Mouse (Mus musculus): ENCODE data around the gene Fermt3. TPM values are rescaled to one million over a fixed set of nuclear protein-coding genes. Genes with fewer than 3 reads are reported as not detected.
A peak's percentile ranks its signal among the peaks of the same experiment; 100 is the strongest.

Fermt3 gene
- polyA plus RNA-seq, 1 experiment from 2014 or later = 106 TPM

DNA sequence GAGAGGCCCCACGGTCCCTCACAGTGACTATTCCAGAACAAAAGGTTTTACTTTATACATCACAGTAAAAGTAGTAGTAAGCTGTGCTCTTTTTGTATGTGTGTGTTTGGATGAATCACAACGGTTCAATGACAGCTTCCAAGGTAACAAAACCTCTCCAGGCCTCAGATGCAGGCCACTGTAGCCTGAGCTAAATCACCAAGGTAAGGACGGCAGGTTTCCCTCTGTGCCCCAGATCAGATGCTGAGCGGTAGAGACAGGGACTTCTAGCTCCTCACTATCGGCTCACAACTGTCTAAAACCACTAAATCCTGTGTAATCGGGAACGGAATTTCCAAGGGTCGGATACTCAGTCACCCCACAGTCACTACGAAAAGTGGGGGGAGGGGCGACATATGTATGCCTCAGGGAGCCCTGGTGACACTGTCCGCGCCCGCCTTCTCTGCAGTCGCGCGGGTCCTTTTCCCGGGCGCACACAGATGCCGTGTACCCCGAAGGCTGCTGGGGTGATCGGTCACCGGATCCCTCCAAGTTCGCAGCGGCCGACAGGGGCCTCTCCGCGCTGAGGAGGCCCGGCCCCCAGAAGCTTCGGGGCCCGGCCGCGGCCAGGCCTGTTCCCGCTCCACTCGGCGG is 19.9 kb upstream of the Fermt3 start:
- H3K4me1 ChIP-seq (replicated peaks) = peaks cover 35% of the 10 kb centered on the region
- WGBS (ENCODE audit: insufficient replicate concordance) = 1% methylated on average over 35 of the region's 35 CpGs

DNA sequence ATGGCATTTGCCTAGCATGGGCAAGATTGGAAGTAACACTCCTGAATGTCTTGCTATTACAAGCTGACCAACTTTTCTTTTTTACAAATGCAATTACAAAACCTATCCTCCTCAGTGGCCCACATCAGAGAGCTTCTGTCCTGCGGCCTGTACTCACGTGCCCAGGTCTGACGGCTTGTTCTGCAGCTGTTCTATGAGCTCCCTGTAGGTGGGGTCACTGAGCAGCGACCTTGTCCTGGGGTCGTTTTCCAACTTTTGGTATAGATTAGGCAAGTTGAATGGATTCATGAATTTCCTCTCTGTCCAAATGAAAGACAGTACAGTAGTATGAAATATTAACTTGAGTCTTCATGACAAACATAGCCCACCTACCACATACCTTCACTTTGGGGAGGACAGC is 14.7 kb upstream of the Fermt3 start:
- Histone ChIP-seq H3K4me1 (replicated peaks) (peaks cover 24% of the 10 kb centered on the region), H3K27ac (no peak overlapping the region), H3K4me2 (no peak overlapping the region), H3K36me3 (peaks cover 85% of the 10 kb centered on the region), H3K27me3 (no peaks in the 10 kb centered on the region), H3K9me3 (replicated peaks) (no peaks in the 10 kb centered on the region), H3K4me3 (replicated peaks) (no peak overlapping the region), H3K9ac (no peak overlapping the region)
- ATAC-seq (ENCODE audit: low read depth) (no peak), DNase-seq (no peak)
- 83% methylated on average over 5 of the region's 5 CpGs for WGBS (ENCODE audit: insufficient replicate concordance)

More for the DNA sequence above, 19.9 kb upstream of the Fermt3 start:
- peak overlapping the region; percentile 92 for H3K27ac ChIP-seq
- DNase-seq = peak; percentile 55
- peak overlapping the region; percentile 99 for H3K9ac ChIP-seq
- peak overlapping the region; percentile 99 for H3K4me3 ChIP-seq (replicated peaks)
- ATAC-seq (ENCODE audit: low read depth) = peak; percentile 0
- peak overlapping the region; percentile 92 for H3K4me2 ChIP-seq
- no peaks in the 10 kb centered on the region for H3K27me3 ChIP-seq
- H3K36me3 ChIP-seq = peaks cover 35% of the 10 kb centered on the region
- H3K9me3 ChIP-seq (replicated peaks) = no peaks in the 10 kb centered on the region

GRCm38 (mm10) chr19:7029531-7029930 is 10.3 kb upstream of the Fermt3 start:
- H3K9ac ChIP-seq = no peak overlapping the region
- DNase-seq (no peak), ATAC-seq (ENCODE audit: low read depth) (no peak)
- peaks cover 99% of the 10 kb centered on the region for H3K36me3 ChIP-seq
- no peak overlapping the region for H3K4me3 ChIP-seq (replicated peaks)
- H3K4me2 ChIP-seq = no peak overlapping the region
- no peaks in the 10 kb centered on the region for H3K9me3 ChIP-seq (replicated peaks)
- H3K27ac ChIP-seq = no peak overlapping the region; the same call in 1 of the 2 replicates
- no peaks in the 10 kb centered on the region for H3K27me3 ChIP-seq
- no peaks in the 10 kb centered on the region for H3K4me1 ChIP-seq (replicated peaks)
- WGBS (ENCODE audit: insufficient replicate concordance) = 89% methylated on average over 5 of the region's 5 CpGs

- Histone ChIP-seq H3K4me1 (replicated peaks) (peaks cover 53% of the 10 kb centered on the region), H3K36me3 (peaks cover 76% of the 10 kb centered on the region), H3K4me3 (replicated peaks) (peak overlapping the region; percentile 74), H3K9ac (peak overlapping the region; percentile 92), H3K9me3 (replicated peaks) (no peaks in the 10 kb centered on the region), H3K4me2 (peak overlapping the region; percentile 89), H3K27ac (peak overlapping the region; percentile 98), H3K27me3 (no peaks in the 10 kb centered on the region)
- 19% methylated on average over 3 of the region's 3 CpGs for WGBS (ENCODE audit: insufficient replicate concordance)
- no peak for ATAC-seq (ENCODE audit: low read depth)
- DNase-seq = peak; percentile 54
Observed at GRCm38 (mm10) chr19:7020224-7020641, 964 bp upstream of the Fermt3 start.

- H3K36me3 ChIP-seq = peaks cover 73% of the 10 kb centered on the region
- peak; percentile 12 for ATAC-seq (ENCODE audit: low read depth)
Observed at GRCm38 (mm10) chr19:7018546-7018945, 723 bp downstream of the Fermt3 start.

DNA sequence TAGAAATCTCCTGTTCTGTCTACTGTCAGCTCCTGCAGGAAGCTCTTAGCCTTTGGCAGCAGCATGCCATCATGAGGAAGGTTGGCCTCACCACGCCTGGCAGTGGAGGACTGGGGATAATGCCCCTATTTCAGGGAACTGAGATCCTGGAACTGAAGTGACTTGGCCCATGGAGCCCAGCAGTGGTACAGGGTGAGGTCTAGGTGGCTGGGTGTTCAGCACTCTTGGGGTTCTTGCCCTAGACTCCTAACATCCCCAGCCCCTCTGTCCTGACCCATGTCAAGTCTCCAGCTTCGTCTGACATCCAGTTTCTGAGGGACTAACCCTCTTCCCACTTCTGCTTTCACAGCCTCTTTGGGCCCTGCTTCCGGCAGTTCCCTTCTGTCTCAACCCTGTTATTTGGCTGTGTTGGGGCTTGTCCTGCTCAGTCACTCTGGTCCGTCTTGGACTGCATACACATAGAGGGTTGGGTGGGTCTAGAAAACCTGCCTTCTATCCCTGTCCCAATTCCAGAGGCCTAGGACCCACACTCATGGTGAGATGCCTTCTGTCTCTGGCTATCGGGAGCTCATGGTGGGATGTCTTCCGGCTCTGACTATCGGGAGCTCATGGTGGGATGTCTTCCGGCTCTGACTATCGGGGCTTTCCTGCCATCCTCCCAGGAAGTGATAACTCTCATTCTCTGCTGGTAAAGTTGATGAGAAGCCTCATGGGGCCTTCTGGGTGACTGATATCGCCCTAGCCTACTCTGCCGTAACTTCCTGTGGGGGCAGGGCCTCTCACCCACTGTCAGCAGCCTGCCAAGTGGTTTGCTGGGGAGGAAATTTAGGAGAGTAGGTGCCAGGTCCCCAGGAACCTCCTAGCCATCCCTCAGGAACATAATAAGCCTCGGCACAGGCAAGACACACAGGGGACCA is 1.5 kb downstream of the Fermt3 start:
- Histone ChIP-seq H3K4me3 (replicated peaks) (peak overlapping the region; percentile 74), H3K4me1 (replicated peaks) (peaks cover 60% of the 10 kb centered on the region), H3K27ac (peak overlapping the region; percentile 98), H3K4me2 (peak overlapping the region; percentile 89), H3K9ac (peak overlapping the region; percentile 92), H3K9me3 (replicated peaks) (no peaks in the 10 kb centered on the region), H3K27me3 (no peaks in the 10 kb centered on the region), H3K36me3 (peaks cover 73% of the 10 kb centered on the region)
- ATAC-seq (ENCODE audit: low read depth) (peak; percentile 88), DNase-seq (peak; percentile 79)
- WGBS (ENCODE audit: insufficient replicate concordance) = 16% methylated on average over 12 of the region's 12 CpGs

More at GRCm38 (mm10) chr19:7018546-7018945, 723 bp downstream of the Fermt3 start:
- Histone ChIP-seq H3K27me3 (no peaks in the 10 kb centered on the region), H3K4me2 (peak overlapping the region; percentile 89), H3K9me3 (replicated peaks) (no peaks in the 10 kb centered on the region), H3K4me3 (replicated peaks) (peak overlapping the region; percentile 74), H3K27ac (peak overlapping the region; percentile 98), H3K9ac (peak overlapping the region; percentile 92), H3K4me1 (replicated peaks) (peaks cover 53% of the 10 kb centered on the region)
- WGBS (ENCODE audit: insufficient replicate concordance) = 21% methylated on average over 11 of the region's 11 CpGs
- no peak for DNase-seq

GRCm38 (mm10) chr19:7014481-7015135 is 4.7 kb downstream of the Fermt3 start:
- WGBS (ENCODE audit: insufficient replicate concordance) = 87% methylated on average over 20 of the region's 20 CpGs
- no peak overlapping the region for H3K4me3 ChIP-seq (replicated peaks)
- ATAC-seq (ENCODE audit: low read depth) (no peak), DNase-seq (no peak)
- no peaks in the 10 kb centered on the region for H3K9me3 ChIP-seq (replicated peaks)
- peaks cover 63% of the 10 kb centered on the region for H3K36me3 ChIP-seq
- H3K27me3 ChIP-seq = no peaks in the 10 kb centered on the region
- H3K27ac ChIP-seq = no peak overlapping the region
- H3K9ac ChIP-seq = no peak overlapping the region
- H3K4me2 ChIP-seq = no peak overlapping the region
- H3K4me1 ChIP-seq (replicated peaks) = peaks cover 43% of the 10 kb centered on the region

DNA sequence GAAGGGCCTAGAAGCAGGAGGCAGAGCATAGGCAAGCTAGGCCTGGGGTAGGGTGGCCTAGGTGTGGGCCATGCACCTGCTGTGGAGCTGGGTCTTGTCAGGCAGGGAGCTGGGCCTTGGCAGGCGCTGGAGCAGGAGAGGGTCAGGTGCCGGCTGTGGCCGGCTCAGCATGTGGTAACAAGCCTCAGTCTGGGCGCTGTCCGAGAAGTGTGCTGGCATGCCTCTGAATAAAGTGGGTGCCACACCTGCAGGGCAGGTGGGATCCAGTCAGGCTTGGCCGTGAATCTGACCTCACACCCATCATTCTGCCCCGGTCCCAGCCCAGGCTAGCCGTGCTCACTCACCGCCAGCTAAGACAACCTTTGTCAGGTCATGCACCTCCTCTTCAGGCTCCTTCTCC is 5.3 kb downstream of the Fermt3 start:
- H3K27ac ChIP-seq = no peak overlapping the region
- no peak for ATAC-seq (ENCODE audit: low read depth)
- H3K27me3 ChIP-seq = no peaks in the 10 kb centered on the region
- peaks cover 65% of the 10 kb centered on the region for H3K36me3 ChIP-seq
- no peak overlapping the region for H3K4me3 ChIP-seq (replicated peaks)
- H3K4me1 ChIP-seq (replicated peaks) = peaks cover 37% of the 10 kb centered on the region
- no peaks in the 10 kb centered on the region for H3K9me3 ChIP-seq (replicated peaks)
- 94% methylated on average over 9 of the region's 9 CpGs for WGBS (ENCODE audit: insufficient replicate concordance)
- H3K4me2 ChIP-seq = no peak overlapping the region
- no peak overlapping the region for H3K9ac ChIP-seq
- no peak for DNase-seq

DNA sequence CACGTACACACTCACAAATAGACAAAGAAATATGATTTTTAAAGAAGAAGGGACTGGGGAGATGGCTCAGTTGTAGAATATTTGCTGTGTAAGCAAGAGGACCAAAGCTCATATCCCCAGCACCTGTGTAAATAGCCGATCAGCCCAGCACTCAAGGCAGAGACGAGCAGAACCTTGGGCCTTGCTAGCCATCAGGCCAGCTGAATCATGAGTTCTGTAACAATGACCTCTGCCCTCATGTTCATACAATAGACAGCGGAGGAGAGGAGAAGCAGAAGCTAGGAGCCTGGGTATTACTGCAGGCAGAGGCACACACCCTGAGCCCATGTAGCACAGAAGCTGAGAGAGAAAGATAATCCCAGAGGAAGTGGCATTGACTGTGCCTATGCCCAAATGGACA is 6.8 kb downstream of the Fermt3 start:
- DNase-seq (no peak), ATAC-seq (ENCODE audit: low read depth) (no peak)
- WGBS (ENCODE audit: insufficient replicate concordance) = 75% methylated on average over 4 of the region's 4 CpGs
- Histone ChIP-seq H3K27ac (no peak overlapping the region; the same call in 1 of the 2 replicates), H3K4me2 (no peak overlapping the region), H3K27me3 (no peaks in the 10 kb centered on the region), H3K4me1 (replicated peaks) (peaks cover 21% of the 10 kb centered on the region), H3K9me3 (replicated peaks) (no peaks in the 10 kb centered on the region), H3K36me3 (peaks cover 75% of the 10 kb centered on the region), H3K4me3 (replicated peaks) (no peak overlapping the region), H3K9ac (no peak overlapping the region)

DNA sequence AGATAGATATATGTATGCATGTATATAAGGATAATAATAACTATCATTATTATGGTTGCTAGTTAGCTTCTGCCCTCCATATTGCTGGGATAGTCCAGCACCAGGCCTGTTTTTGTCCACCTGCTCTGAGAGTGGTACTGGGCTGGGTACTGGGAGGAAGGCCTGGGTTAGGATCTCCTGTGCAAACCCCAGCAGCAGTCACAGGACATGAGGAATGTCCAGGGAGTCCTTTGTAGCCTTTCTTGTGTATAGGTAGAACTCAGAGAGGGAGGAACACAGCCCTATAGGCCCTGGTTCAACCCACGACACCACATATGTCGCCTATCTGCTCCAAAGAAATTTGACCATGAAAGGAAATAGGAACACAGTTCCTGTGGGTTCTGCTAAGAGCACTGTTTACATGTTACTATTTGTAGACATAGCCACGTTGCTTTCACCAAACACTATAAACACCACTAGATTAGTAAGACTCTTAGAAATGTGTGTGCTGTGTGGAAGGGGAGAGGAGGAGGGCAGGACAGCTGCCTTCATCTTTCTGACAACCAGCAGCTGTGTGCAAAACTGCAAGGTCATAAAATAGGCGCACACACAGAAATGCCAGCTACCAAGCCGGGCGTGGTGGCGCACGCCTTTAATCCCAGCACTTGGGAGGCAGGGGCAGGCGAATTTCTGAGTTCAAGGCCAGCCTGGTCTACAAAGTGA is 12.2 kb downstream of the Fermt3 start:
- H3K9me3 ChIP-seq (replicated peaks) = no peaks in the 10 kb centered on the region
- no peaks in the 10 kb centered on the region for H3K27me3 ChIP-seq
- no peak overlapping the region for H3K4me2 ChIP-seq
- peaks cover 59% of the 10 kb centered on the region for H3K36me3 ChIP-seq
- 84% methylated on average over 9 of the region's 9 CpGs for WGBS (ENCODE audit: insufficient replicate concordance)
- H3K4me1 ChIP-seq (replicated peaks) = peaks cover 3% of the 10 kb centered on the region; the same call in 1 of the 2 replicates
- H3K27ac ChIP-seq = no peak overlapping the region
- no peak overlapping the region for H3K9ac ChIP-seq
- DNase-seq (no peak), ATAC-seq (ENCODE audit: low read depth) (no peak)
- no peak overlapping the region for H3K4me3 ChIP-seq (replicated peaks)
